Mouse (Mus musculus) spleen, postnatal 36 days (tissue): ENCODE measurements at regions not wholly inside any gene's neighbourhood (a gene's known extent, or its start where the extent isn't known, plus 50 kb on each side); places are given as distances from the start of the nearest gene placed in this dataset.
"Not testable (repeated sequence)": the region's sequence is repeated elsewhere in the genome, so short reads cannot be mapped to it uniquely, and the experiment has no call there.

Experiments used
- DNase-seq, 2 experiments: peaks; one replicate each; pipeline ENCODE4 v3.0.0; 2022; ENCODE audit warnings: low spot score in 2 of 2, mixed read lengths in 1 of 2

DNA sequence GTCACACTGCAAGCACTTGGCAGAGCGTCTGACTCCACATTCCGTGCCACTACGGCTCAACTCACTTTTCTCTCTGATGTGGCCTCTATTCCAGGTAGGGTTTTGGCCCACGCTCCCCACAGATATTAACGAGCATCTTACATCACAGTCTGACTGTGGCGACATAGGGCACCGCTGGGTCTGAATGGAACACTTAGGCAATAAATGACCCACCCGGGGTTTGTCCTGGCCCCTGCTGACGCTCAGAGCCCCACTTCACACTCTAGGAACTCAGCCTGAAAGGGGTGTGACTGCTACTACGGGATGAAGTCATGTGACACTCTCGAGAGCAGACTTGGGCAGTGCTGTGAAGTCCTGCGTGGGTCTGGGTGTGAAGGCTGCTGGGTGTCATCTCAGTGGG is 475.9 kb downstream of the Zfp704 start:
- no peak for DNase-seq

DNA sequence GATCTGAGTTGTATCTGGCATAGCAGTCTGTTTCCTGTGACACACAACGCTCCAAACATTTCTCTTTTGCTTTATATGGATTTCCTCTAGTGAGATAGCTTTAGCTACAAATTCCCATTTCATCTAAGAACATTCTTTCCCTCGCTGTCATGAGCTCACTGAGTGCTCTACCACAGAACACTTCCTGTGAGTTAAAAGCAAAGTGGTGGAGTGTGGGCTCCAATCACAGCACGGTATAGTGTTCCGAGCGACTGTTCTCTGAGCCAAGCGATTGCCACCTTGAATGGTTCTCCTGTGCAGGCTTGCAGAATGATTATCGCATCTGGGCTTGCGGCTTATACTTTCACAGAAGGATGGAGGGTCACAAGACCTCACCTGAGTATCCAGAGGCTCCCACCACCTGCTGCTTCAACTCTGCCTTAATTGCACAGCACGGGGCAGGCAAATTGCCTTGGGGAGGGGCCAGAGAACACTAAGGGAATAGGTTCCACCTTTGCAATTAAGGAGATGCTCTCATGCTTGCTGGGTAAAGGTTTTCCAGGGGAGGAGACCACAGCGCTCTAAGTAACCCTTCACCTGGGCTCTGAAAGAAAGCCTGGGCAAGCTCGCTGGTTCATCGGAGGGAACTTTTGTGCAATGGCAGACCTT is 477.7 kb downstream of the Zfp704 start:
- no peak for DNase-seq

DNA sequence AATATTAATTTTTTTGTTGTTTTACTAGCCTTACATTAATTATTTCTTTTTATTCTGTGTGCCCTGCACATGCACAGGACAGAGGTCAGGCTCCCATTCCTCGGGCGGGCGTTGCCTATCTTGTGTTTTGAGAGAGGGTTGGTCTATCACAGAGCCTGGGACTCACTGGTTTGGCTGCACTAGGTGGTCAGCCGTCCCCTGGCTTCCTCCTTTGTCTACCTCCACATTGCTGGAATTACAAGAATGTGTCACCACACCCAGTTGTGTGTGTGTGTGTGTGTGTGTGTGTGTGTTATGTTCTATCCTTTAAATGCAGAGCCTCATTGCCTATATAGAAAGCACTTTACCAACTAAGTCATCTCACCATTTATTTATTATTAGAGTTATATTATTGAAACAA is 478.5 kb downstream of the Zfp704 start:
- no peak for DNase-seq

DNA sequence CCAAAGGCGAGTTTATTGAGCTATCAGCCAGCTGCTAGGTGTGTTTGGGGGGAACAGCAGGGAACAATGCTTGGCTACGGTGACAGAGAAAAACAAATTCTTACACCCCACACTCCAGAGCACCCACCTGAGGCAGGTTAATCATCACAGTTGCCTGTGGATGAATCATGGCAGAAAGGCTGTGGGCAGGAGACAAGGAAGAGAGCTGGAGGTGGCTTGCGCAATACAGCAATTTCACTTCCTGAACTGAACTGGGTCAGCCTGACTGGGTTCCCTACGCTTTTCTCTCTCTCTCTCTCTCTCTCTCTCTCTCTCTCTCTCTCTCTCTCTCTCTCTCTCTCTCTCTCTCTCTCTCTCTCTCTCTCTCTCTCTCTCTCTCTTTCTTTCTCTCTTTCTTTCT is 481.5 kb downstream of the Zfp704 start:
- no peak for DNase-seq

DNA sequence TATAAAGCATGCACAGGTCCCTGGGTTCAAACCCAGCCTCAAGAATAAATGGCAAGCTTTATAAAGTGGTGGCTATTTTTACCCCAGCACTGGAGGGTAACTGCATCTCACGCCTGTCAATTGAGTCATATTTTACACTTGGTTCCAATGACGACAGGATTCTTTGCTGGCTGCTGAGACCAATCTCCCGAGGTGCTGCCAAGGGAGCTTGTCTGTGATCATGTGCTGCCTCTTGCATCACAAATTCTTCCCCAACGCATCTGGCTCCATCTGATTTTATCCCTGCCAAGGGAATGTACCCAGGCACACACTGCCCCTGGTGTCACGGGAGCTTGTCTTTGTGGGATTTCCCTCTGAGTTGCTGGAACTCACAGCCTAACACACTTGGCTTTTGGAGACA is 486.8 kb downstream of the Zfp704 start:
- no peak for DNase-seq

DNA sequence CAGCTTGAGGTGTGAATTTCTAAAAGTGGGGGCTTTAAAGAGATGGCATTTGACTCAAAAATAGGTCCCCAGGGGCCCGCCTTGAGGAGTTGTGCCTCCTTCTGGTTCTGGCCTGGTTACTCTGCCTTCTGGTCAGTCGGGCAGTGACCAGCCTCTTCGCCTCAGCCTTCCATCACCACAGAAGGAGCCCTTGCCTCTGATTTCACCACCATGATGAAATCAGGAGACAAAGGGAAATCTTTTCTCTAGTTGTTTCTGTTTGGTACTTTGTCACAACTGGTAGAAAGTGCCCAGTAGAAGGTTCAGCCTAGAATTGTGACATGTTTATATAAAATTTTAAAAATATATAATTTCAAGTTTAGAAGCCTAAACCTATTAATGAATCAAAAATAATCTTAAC is 492.0 kb downstream of the Zfp704 start:
- DNase-seq: no peak

DNA sequence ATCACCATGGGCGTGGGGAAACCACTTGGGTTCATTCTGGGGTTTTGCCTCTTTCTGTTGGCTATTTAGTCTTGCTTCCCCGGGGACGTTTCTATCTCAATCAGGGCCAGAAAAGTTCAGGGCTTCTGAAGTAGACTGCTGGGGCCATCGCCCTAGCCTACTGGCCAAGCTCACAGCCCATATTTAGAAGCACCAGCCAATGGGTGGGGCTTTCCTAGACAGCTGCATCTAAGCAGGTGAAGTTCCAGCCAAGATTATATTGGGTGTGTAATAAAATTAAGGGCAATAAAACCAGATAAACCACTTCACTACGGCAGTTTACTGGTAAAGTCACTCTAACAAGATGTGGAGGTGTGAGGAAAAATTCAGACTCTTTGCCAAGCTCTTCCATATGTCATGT is 496.5 kb downstream of the Zfp704 start:
- no peak for DNase-seq

DNA sequence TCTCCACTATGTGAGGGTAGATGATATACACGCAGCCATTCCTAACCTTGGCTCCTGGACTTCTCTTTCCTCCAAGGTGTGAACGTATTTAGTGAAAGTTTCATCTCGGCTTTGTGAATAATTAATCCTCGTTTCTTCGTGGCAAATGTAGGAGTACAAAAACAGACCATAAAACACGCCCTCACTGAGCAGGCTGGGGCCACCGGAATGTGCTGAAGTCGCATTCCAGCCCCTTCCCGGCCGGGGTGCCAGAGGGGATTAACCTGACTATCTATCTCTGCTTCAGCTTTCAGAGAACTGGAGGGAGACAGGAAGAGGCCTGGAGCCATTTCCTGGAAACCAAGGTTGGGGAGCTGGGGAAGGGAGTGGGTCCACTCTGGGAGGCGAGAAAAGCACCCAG is 499.1 kb downstream of the Zfp704 start:
- no peak for DNase-seq

DNA sequence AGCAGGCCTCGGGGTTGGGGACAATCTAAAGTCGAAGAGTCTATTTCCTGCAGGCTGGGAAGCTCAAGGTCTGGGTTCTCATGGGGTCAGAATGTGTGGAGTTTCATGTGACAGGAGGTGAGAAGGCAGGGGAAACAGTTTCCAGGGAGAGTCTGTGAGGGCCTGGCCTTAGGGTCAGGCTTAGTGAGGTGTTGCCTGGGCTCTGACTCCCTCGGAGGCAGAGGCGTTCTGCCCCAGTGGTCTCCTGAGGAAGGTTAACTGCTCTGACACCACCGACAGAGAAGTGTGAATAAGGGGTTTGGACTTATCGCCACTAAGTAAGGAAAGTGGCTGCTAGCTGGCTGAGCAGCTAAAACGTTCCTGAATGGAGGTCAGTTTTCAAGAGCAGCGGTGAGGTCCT is 499.9 kb downstream of the Zfp704 start:
- no peak for DNase-seq

DNA sequence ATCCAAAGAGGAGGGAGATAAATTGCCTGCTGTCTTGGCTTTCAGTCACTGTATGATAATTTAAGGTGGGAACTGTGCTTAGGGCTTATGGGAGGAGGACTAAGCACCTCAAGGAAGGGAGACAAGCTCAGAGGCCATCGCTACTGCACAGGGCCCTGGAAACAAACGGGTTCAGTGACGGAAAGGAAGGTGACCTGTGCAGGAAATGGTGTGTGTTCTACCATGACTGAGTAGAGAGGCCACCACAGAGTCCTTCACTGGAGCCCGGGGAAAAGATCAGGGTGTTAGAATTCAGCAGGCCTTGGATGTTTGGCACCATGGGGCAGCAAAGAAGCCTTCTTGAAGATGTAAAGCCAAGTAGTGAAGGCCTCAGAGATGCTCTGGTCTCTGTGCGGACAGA is 500.4 kb downstream of the Zfp704 start:
- no peak for DNase-seq

DNA sequence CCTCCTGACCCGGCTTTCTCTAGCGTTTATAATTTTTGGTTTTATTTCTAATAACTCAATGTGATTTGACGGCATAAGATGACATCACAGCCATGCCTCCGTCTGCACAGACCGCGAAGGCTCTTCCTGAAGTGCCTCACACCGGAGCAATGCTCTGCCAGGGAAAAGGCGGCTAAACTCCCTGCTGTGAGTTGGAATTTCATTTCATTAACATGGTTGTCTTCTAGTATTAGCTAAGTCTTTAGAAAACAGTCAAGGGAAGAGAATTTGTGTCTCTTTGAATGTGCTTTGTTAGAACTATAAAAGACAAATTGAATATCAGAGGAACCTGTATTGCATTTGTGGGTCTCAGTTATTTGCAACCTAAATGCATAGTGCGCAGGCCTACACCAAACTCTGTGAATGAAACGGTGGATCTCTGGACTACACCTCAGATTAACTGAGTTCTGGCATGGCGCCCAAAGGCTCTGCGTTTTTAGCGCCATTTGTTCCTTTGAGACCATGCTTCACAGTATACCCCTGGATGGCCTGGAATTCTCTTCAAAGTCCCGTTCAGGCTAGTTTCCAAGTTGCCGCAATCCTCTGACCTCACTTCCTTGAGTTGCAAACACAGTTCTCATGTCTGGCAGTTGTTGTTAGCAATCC is 502.0 kb downstream of the Zfp704 start:
- DNase-seq: no peak

DNA sequence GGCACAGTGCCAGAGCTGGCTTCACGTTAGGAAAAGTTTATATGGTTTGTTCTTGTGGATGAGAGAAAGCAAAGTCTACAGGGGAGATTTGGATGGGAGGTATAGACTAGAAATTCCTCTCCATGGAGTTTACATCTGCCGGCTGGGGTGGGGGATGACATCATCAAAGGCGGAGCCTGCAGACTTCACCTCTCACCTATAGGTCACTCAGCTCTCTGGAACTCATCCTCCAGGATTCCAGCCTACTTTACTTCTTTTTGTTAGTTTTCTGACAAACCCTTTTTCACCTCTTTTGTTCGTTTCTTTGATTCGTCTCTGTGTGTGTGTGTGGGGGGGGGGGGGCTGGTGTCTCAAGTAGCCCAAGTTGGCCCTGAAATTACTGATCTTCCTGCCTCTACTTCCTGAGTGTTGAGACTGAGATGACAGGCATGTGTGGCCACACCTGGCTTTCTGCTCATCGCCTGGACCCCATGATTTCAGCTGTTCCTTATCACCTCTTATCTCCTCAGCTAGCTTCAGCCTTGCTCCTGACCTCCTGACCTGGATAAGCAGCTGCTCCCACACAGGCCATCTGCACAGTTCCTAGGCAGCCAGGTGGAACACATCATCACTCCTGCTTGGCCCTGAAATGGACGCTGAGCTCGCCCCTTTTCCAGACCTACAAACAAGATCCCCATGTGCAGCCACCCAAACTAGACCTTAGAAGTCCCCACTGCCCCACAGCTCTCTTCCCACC is 504.5 kb downstream of the Zfp704 start:
- DNase-seq: no peak

DNA sequence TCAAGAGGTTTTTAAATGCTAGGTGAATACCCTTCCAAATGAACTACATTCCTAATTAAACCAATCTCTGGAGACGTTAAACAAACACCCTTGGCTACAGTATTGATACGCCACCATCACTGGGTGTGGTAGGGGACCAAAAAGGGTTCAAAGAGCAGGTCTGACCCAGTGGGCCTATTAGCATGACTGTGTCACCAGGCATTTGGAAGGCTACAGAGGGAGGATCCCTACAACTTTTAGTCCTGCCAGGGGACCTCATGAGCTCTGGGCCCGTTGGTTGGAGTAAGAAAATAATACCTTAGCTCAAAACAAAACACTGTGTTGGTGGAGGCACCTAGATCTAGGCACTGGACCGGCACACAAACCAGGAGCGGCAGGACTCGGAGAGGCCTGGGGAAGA is 506.4 kb downstream of the Zfp704 start:
- no peak for DNase-seq

DNA sequence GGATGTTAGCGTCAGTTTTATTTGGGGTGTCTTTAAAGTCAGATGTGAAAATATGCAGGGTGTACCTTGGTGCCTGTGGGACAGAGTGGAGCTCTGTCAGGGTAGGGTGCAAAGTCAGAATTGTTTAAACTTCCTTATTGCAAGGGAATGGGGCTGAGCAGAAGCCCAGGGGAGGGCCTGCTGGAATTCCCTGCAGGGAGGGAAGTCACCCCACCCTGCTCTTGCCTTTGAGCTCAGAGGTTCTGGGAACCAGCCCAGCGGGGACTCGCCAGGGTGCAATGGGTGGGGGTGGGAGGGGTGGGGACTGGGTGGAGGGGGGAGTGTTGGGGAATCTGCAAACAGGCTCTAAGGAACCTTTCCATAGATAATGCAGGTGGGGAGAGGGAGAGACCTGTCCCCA is 508.6 kb downstream of the Zfp704 start:
- no peak for DNase-seq

DNA sequence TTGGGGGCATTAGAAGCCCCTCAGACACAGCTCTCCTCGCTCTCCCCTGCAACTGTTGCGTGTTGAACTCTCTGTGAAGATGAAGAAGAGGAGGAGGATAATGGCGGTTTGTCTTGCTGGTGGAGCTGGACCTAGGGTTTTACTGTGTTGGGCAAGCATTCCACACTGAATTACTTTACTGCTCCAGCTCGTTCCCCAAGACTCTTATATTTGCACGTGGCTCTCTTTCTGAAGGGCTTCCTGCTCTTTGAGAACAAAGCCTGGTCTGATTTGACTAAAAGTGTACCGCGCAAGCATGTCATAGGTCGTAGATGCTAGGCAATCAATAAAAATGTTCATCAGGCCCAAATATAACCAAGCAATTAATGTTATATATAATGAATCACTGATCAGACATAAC is 509.1 kb downstream of the Zfp704 start:
- DNase-seq: no peak

DNA sequence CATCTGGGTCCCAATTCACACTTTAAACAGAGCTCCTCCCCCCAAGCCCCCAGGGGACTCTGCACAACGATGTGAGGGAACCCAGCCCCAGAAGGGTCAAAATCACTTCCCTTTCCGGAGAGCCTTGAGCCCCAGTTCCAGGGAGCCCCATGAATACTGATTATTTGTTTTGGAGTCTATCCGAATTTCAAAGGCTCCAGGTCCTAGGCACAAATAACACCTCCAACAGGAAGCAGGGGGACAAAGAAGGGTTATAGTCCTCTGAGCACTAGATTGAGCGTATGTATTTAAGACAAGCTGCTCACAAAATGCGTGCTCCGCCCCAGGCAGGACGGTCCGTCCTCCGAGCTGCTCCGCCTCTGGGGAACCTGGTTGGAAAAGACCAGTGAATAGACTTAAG is 511.4 kb downstream of the Zfp704 start:
- no peak for DNase-seq

DNA sequence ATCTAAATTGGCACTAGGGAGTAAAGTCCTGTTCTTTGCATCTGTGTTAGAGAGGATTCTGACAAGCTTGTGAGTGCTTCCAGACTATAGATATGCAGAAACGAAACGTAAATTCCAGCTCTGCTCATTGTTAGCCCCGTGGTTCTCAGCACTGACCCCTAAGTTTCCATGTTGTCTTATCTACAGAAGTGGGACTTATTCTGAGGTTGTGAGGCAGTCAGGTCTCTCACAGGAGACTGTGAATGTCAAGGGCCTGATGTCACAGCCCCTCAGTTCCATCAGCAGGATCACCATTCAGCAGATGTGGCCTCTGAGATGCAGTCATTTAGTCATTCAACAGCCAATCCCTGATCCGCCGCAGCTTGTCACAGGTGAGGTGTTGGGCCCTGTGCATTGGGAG is 525.8 kb downstream of the Zfp704 start:
- DNase-seq: no peak

DNA sequence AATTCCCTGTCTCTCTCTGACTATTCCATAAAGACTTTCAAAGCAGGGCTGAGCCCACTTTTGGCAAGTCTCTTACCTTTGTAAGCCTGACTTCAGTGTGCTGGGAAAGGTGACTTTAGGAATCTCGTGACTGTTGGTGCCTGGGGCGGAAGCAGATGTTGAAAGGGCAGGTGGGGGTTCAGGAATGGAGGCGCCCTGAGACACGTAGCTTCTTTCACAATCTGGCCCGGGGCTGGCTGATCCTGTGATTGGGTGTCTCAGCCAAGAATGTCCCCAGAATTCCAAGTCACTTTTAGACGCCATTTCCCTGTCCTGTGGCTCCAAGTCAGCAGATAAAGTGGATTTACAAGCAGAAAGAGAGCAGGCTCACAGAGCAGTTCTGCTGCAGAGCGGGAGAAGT is 527.8 kb downstream of the Zfp704 start:
- DNase-seq: no peak

DNA sequence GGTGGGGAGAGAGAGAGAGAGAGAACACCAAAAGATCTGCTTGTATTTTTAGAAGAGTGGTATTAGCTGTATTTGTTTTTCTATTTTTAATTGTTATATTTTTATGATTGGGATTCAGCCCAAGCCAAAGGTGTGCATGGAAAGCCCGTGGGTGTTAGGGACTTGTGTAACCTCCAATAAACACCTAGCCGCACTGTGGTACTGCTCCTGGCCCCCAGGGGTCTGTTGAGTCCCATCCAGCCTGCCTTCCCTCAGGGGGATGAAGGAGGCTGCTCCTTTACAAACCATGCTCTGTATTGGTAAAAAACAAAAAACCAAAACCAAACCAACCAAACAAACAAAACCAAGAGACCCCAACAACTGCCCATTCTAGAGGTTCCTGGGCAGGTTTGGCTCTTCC is 531.7 kb downstream of the Zfp704 start:
- DNase-seq: no peak

DNA sequence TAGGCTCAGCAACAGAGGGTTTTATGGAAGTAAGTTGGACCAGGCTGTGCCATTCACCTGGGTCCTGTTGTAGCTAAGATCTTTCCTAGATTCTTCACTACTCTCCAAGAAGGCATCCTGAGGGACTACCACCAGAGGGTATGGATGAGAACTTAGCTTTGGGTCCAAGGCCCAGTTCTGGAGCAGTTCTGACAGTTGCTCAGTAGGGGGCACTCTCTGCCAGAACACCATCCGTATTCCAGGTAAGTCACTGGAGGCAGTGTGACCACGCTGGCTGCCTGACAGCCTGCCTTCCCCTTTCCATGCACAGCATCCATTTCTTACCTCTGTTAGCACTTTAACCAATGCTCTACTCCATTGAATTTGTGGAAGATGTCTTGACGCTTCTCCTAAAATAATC is 533.2 kb downstream of the Zfp704 start:
- DNase-seq: peak; percentile 35 to 37

DNA sequence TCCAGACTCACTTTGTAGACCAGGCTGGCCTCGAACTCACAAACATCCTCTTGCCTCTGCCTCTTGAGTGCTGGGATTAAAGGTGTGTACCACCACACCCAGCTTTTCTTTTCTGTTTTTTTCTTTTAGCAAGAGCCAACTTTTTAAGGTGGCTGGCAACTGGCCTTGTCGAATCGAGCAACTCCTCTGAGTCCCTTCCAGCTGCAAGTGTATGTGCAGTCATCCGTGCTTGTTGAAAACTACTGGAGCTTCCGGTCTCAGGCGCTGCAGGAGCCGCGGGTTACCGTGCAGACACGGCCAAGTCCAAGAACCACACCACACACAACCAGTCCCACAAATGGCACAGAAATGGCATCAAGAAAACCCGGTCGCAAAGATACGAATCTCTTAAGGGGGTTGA is 537.4 kb downstream of the Zfp704 start:
- not testable (repeated sequence) for DNase-seq

DNA sequence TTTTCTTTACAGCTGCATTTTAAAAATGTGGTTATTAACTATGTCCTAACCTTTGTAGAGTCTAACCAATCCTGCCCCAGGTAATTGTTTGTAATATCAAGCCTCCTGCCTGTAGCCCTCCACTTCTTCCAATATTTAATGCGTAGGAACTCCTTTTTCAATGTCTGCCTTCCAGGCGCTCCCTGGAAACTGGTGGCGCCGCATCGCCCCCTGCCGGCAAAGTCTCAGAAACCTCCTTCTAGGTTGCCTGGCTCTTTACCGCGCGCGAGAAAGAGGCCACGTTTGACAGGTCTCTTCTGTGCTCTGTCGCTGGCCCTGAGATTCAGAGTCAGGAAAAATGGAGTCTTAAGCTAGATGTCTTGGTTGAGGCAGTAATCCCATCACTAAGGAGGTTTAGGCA is 542.8 kb downstream of the Zfp704 start:
- DNase-seq: peak; percentile 45 to 47

DNA sequence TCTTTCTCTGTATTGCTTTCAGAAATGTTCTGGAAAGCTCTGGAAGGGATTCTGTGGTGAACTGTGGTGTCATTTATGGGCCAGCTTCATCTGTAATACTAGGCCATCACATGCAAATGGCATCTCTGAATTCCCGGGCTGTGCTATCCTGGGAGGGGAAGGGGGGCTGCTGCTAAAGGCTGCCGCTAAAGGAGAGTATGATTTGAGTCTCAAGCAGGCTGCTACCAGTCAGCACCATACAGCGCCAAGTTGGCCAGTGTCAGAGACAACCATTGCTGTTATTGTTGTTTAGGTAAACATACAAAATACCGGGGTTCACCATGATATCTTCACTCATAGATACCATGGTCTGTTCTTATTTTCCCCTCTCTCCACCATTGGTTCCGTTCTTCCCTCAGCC is 543.5 kb downstream of the Zfp704 start:
- no peak for DNase-seq
